Mouse (Mus musculus) heart, postnatal 0 days (tissue): ENCODE measurements at regions not wholly inside any gene's neighbourhood (a gene's known extent, or its start where the extent isn't known, plus 50 kb on each side); places are given as distances from the start of the nearest gene placed in this dataset.

Experiments used
- CTCF ChIP-seq: IDR thresholded peaks from 2 replicates; pipeline ENCODE4 v1.5.1; 2016; ENCODE audit warnings: antibody characterized with exemption, control low read depth, low read depth
- EP300 ChIP-seq: IDR thresholded peaks from 2 replicates; pipeline ENCODE4 v1.6.1; 2016; ENCODE audit warnings: antibody characterized with exemption, low read depth

GRCm38 (mm10) chr2:59422291-59423242 is 61.9 kb upstream of the Dapl1 start:
- TF ChIP-seq CTCF (no peak), EP300 (no peak)
